Mouse (Mus musculus): ENCODE measurements around the gene Fkbp6.
A peak's percentile ranks its signal among the peaks of the same experiment; 100 is the strongest.

Fkbp6 gene

DNA sequence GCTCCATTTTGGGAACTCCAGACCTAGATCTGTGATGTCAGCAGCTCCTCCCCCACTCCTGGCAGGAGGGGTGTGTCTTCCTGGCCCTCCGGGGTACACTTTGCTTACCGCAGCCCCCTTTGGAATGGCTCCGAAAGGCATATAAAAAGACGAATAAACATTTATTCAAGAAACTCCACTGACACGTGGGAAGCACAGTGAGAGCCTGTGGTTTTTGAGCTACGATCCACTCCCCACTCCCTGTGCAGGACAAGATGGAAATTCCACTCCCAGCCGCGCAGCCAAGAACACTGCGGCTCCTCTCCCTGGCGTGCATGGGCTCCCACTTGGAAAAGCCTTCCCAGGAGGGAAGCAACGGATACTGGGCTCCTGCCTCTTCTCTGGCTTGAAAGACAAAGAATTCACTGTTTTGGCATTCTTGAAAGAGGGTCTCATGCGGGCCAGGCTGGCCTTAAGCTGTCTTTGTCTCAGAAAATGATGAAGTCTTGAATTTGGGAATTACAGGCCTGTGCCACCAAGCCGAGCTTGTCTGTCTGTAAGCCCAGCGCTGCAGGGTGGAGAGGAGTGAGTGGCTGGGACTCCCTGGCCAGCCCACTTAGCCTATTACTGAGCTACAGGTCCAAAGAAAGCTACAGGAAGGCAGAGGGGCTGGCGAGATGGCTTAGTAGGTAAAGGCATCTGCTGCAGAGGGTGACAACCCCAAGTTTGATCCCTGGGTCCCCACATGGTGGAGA lies 75.0 kb downstream of the Fkbp6 start:
- DNase-seq (ENCODE audit: low spot score), result no peak

- DNase-seq (ENCODE audit: low spot score), result no peak
Observed at GRCm38 (mm10) chr5:135271563-135272165, 78.2 kb downstream of the Fkbp6 start.

GRCm38 (mm10) chr5:135270361-135270760 lies 79.5 kb downstream of the Fkbp6 start:
- DNase-seq (ENCODE audit: low spot score), result no peak

DNA sequence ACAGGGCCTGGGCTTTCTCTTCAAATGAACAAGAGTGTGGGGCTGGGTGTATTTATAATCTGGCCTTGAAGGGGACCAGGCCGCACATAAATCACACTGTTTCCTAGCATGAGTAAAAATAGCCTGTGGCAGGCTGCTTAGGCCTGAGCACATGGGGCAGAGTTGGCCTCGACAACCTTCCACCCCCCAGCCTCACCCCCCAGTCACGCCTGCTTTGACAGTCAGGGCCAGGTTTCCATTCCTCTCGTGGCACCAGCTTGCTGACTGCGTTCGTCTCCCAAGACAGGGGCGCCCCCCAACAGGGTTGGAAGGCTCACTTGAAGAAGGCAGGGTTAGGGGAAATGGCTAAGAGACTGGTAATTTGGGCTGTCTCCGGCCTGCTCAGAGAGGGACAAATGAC lies 80.4 kb downstream of the Fkbp6 start:
- no peak for DNase-seq (ENCODE audit: low spot score)

DNA sequence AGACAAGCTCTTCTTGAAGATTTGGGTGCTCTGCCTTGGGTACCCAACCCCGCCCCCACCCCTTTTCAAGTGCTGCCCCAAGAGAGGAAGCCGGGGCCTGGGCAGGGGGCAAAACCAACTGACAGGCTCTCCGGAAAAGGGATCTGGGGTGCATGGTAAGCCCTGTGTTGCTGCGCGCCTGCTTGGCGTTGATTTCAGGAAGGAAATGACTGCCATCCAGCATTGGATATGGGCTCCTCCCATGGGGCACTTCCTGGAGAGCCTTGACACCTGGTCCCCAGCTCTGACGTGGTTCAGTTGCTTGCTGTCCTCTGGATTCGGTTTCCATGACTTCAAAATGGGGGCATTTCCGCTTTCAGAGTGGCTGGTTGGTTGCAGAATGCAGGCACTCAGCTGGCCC lies 85.3 kb downstream of the Fkbp6 start:
- no peak for DNase-seq (ENCODE audit: low spot score)

DNA sequence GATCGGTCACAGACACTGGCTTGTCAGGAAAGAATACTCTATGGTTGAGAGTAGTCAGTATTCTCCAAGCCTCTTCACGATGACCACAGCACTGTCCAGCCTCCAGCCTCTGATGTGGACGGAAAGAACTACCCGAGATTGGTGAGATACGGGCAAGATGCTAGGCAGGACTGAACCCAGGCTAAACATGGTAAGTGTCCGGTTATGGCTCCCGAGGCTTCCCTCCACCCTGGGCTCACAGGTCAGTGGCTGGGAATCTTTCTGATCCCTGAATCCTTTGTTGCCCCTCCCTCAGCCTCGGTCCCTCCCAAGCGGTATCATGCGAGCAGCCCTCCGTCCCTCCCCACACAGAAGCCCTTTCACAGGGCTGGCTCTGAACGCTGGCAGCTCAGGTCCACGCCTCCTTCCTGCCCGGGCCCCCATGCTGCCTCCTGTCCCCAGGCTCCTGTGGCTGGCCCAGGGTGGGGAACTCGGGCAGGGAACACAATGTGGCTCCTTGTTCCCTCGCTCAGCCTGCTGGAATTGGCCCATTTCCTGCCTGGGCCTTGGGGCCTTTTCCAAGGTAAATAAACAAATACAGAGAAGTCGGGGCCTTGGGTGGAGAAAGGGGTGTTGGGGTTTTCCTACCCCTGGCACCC lies 85.9 kb downstream of the Fkbp6 start:
- DNase-seq (ENCODE audit: low spot score), result no peak

- DNase-seq (ENCODE audit: low spot score), result no peak
Observed at GRCm38 (mm10) chr5:135258280-135259150, 91.3 kb downstream of the Fkbp6 start.

GRCm38 (mm10) chr5:135257559-135257958 lies 92.3 kb downstream of the Fkbp6 start:
- no peak for DNase-seq (ENCODE audit: low spot score)

- DNase-seq (ENCODE audit: low spot score), result no peak
Observed at GRCm38 (mm10) chr5:135256166-135256565, 93.7 kb downstream of the Fkbp6 start.

GRCm38 (mm10) chr5:135253741-135254401 lies 96.0 kb downstream of the Fkbp6 start:
- DNase-seq (ENCODE audit: low spot score), result no peak

GRCm38 (mm10) chr5:135251079-135251454 lies 98.8 kb downstream of the Fkbp6 start, which contains the start of gene Fzd9:
Fzd9 (minus strand) TSS chr5:135251230.
- DNase-seq (ENCODE audit: low spot score), result peak; percentile 66

DNA sequence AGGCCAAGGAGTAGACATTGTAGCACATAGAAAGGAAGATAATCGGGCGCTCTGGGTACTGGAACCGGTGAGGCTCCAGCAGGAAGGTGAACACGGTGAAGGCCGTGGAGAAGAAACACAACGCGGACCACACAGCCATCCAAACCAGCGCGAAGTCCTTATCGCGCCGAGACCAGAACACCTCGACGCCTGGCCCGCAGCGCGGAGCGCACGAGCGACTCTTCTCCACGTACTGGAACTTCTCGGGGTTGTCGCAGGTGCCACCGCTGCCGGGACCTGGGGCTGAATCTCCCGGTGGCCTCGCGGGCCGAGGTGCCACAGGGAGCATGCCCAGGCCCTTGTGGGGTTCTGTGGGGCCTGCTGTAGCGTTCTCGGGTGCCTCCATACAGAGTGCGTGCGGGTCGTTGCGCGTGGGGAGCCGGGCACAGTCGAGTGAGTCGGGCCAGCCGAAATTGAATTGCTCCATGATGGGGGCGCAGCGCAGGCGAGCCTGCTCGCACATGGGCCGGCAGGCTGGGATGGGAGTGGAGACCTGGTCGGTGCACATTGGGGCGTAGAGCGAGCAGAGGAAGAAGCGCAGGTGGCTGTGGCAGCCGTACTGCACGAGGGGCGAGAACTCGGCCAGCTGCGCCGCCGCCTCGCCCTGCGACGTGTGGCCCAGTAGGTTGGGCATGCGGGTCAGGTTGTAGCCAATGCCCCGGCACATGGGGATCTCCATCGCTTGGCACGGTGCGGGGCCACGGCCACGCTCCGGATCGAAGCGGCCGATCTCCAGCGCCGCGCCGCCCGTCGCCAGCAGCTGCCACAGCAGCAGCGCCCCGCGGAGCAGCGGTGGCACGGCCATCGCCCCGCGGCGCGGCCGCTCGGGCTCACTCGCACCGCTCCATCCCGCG lies 99.4 kb downstream of the Fkbp6 start:
- no peak for DNase-seq (ENCODE audit: low spot score)

GRCm38 (mm10) chr5:135248956-135249676 lies 100.7 kb downstream of the Fkbp6 start:
- DNase-seq (ENCODE audit: low spot score), result no peak

- no peak for DNase-seq (ENCODE audit: low spot score)
Observed at GRCm38 (mm10) chr5:135247337-135247736, 102.5 kb downstream of the Fkbp6 start.

DNA sequence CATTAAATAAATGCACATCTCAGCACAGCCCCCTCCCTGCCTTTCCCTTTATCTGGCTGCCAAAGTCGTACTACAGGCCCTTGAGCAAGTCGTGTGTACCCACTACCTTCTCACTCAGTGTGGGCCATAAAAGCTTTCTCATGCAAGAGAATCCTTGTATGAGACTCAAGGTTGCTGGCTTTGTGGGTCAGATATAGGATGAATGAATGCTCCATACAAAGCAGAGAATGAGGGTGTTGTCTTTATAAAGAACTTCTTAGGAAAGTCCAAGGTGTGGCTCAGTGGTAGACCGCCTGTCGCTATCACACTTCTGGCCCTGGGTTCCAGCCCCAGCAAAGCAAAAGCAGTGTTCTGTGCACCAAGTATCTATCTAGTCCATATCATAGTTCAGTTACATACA lies 103.3 kb downstream of the Fkbp6 start:
- no peak for DNase-seq (ENCODE audit: low spot score)

DNA sequence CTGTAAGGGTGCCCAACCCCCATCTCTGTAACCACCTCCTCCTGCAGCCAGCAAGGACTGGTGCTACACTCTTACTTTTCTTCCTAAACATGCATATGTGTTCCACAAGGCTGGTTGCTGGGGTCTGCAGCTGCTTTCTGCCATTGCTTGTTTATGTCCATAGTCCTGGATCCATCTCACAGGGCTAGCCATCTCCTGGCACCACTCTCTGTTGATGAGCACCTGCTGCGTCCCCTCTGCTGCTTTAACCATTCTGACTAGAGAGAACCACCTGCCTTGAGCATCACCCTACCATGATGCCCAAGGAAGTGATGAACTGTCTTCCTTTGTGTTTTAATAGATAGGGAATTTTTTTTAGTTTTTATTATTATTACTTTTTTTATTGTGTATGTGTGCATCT lies 106.7 kb downstream of the Fkbp6 start:
- no peak for DNase-seq (ENCODE audit: low spot score)

GRCm38 (mm10) chr5:135242608-135243007 lies 107.2 kb downstream of the Fkbp6 start:
- no peak for DNase-seq (ENCODE audit: low spot score)

DNA sequence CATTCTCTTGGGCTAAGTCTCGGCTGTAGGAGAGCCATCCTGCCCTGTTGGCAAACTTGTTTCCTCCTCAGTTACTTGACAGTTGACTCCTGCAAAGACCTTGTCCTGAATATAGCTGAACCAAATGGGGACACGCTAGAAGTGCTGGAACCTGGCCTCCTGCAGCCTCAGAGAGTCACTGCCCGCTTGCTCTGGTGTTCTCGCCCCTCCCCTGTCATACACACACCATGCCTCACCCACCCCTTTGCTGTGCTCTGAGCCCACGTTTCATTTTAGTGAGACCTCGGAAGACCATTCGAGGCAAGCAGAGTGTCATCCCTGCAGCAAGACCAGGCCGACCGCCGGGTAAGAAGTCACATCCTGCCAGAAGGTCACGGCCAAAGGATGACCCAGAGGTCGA lies 107.7 kb downstream of the Fkbp6 start:
- DNase-seq (ENCODE audit: low spot score), result no peak

Measured in left cerebral cortex, adult 11 months (tissue).